Mouse (Mus musculus): Measurements from ENCODE around the gene Prdm12.

DNA sequence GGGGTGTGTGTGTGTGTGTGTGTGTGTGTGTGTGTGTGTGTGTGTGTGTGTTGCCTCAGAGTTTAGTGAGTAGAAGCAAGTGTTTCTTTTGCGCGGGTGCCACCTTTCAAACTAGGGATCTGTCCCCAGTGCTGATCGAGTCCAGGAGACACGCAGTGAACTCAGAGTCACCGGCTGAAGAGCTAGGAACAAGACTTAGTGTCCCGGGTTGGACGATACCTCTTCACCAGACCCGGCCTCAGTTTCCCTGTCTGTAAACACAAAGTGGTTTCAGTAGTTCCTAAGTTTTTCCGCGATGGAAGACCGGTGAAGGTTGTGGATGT is 1.6 kb downstream of the Prdm12 start:
- no peak for TF ChIP-seq CTCF (IDR thresholded peaks at IDR 0.05; ENCODE audit: borderline replicate concordance, insufficient read depth, low read length)
- no peak for TF ChIP-seq POLR2A (IDR thresholded peaks at IDR 0.05; ENCODE audit: low read depth, low read length)
